Mouse (Mus musculus): ENCODE measurements around the gene Ccl9. TPM values are rescaled to one million over a fixed set of nuclear protein-coding genes. Genes with fewer than 3 reads are reported as not detected.

Gene Ccl9
- polyA plus RNA-seq, 1 experiment from 2014 or later = 2.1 TPM

DNA sequence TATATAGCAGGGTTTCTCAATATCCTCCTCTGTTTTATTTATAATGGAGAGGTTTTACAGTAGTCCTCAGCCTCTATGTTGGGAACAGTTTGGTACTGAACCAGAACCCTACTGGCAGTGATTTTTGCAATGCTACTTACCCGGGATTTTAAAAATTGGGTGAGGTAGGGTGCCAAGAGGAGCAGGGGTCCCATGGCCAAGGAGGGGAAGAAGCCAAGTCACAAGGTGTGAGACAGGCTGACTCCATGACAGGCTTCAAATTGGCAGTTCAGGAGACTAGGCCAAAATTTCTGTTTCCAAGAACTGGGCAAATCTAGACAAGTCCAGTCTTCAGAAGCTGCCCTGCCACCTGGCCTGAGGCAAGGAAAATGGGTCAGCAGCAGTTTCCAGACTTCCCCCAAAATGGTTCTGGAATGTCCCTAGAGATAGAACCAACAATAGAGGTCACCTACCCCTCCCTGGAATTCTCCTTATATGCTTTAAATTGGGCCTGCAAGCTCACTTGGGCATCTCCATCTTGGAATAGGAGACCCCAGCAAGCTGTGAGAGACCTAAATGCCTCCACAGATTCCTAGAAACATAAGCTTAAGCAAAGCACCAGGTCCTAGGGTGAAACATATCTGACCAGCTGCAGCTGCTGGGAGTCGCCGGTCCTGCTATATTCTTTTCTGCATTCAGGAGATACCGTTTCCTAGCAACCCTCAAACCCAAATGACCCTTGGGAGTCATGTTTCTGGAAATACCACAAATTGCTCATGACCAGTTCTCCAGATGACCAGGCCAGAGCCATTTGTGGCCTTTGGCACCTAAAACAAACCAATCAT, 4.4 kb upstream of the Ccl9 start:
- no peaks in the 10 kb centered on the region for H3K36me3 ChIP-seq (replicated peaks; ENCODE audit: control insufficient read depth, insufficient read depth)
- H3K4me2 ChIP-seq (replicated peaks) = no peak overlapping the region
- no peak overlapping the region for H3K4me3 ChIP-seq (replicated peaks; ENCODE audit: low read length)
- no peaks in the 10 kb centered on the region for H3K4me1 ChIP-seq (replicated peaks; ENCODE audit: control insufficient read depth, insufficient read depth, low read length)
- H3K9me3 ChIP-seq (ENCODE audit: control insufficient read depth, low read length) = no peaks in the 10 kb centered on the region
- no peaks in the 10 kb centered on the region for H3K27me3 ChIP-seq (ENCODE audit: control insufficient read depth, insufficient read depth, low read length)
- H3K9ac ChIP-seq = no peak overlapping the region
- DNase-seq (ENCODE audit: low spot score) (no peak), ATAC-seq (ENCODE audit: low FRiP score) (no peak)
- no peak overlapping the region for H3K27ac ChIP-seq
- 69% methylated on average over 4 of the region's 4 CpGs for WGBS

DNA sequence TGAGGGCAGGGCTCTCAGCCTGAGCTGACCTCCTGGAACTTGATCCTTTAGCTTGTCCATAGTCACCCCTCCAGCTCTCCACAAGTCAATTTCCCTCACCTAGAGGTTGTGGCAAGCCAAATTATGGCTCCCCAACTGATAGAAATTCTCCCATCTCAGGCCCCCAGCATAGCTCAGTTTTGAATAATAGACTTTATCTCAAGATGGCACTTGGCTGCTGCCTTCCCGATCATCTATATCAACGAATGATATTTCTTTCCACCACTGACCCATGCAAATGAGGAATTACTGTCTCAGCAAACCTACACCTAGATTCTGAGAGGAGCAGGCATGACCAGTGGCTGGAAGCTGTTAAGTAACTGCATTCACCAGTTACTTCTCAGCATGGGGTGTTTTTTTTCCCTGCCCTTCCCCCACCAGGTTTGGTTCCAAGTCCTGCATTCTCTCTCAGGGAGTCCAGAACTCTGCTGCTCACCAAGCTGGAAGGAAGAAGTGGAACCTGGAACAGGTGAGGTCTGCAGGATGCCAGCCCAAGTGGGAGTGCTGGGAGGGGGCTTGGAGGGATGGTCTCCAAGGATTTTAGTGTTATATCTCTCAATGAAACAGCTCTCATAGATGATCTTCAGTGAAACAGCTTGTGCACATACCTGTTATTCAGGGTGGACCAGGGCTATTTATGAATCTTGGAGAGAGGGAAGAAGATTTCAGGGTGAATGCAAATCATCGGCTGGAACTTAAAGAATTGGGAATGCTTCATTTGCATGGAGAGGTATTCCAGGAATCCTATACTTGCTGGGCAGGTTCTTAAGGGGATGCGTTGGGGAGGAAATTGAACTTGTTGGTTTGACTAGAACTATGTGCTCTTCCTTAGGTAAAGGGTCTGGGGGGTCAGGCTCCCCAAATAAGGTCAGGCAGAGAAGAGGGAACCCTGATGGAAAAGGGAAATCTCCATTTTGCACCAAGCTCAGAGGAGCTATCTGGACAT, 3.5 kb upstream of the Ccl9 start:
- H3K9ac ChIP-seq = no peak overlapping the region
- no peak overlapping the region for H3K4me2 ChIP-seq (replicated peaks)
- no peaks in the 10 kb centered on the region for H3K36me3 ChIP-seq (replicated peaks; ENCODE audit: control insufficient read depth, insufficient read depth)
- DNase-seq (ENCODE audit: low spot score) (no peak), ATAC-seq (ENCODE audit: low FRiP score) (no peak)
- no peaks in the 10 kb centered on the region for H3K4me1 ChIP-seq (replicated peaks; ENCODE audit: control insufficient read depth, insufficient read depth, low read length)
- no peak overlapping the region for H3K4me3 ChIP-seq (replicated peaks; ENCODE audit: low read length)
- H3K27me3 ChIP-seq (ENCODE audit: control insufficient read depth, insufficient read depth, low read length) = no peaks in the 10 kb centered on the region
- no peaks in the 10 kb centered on the region for H3K9me3 ChIP-seq (ENCODE audit: control insufficient read depth, low read length)
- H3K27ac ChIP-seq = no peak overlapping the region
- WGBS = 82% methylated on average over 4 of the region's 4 CpGs

DNA sequence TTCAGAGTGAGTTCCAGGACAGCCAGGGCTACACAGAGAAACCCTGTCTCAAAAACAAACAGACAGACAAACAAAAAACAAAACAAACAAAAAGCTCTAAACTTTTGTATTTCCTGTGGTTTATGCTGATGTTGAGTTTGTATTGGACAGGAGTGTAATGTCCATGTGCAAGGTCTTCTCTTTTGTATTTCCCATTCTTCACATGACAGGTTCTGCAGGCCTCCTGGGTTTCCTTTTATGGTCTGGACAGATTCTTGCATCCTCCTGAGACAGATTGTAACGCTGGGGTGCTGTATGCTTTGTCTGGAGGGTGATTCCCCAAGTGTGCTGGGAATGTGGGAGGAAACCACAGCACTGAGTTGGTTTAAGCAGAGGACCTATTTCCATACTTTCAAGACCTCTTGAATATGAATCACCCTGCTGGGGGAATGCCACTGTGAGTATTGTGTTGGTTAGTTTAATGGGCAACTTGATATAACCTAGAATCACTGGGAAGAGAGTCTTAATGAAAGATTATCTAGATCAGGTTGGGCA, 2.3 kb upstream of the Ccl9 start:
- WGBS = 64% methylated on average over 1 of the region's 1 CpGs
- Histone ChIP-seq H3K9me3 (ENCODE audit: control insufficient read depth, low read length) (no peaks in the 10 kb centered on the region), H3K27ac (no peak overlapping the region), H3K4me1 (replicated peaks; ENCODE audit: control insufficient read depth, insufficient read depth, low read length) (no peaks in the 10 kb centered on the region), H3K4me3 (replicated peaks; ENCODE audit: low read length) (no peak overlapping the region), H3K4me2 (replicated peaks) (no peak overlapping the region), H3K27me3 (ENCODE audit: control insufficient read depth, insufficient read depth, low read length) (no peaks in the 10 kb centered on the region), H3K9ac (no peak overlapping the region), H3K36me3 (replicated peaks; ENCODE audit: control insufficient read depth, insufficient read depth) (no peaks in the 10 kb centered on the region)
- no peak for ATAC-seq (ENCODE audit: low FRiP score)
- no peak for DNase-seq (ENCODE audit: low spot score)

DNA sequence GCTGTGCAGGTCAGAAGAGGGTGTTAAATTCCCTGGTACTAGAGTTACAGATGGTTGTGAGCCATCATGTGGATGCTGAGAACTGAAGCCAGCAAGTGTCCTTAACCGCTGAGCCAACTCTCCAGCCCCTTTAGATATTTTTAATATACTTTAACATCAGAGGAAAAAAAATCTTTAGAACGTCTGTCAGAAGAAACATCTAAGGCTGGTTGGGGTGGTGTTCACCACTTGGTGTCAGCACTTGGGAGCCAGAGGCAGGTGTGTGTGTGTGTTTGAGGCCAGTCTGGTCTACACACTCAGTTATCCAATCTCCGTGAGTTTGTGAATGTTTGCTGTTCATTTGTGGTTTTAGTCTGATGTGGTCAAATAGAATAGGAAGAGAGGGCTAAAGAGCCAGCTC, 563 bp upstream of the Ccl9 start:
- no peak overlapping the region for H3K4me3 ChIP-seq (replicated peaks; ENCODE audit: low read length)
- no peak overlapping the region for H3K27ac ChIP-seq
- no peaks in the 10 kb centered on the region for H3K27me3 ChIP-seq (ENCODE audit: control insufficient read depth, insufficient read depth, low read length)
- H3K4me1 ChIP-seq (replicated peaks; ENCODE audit: control insufficient read depth, insufficient read depth, low read length) = no peaks in the 10 kb centered on the region
- no peak overlapping the region for H3K4me2 ChIP-seq (replicated peaks)
- DNase-seq (ENCODE audit: low spot score) = no peak
- ATAC-seq (ENCODE audit: low FRiP score) = no peak
- WGBS = 82% methylated on average over 3 of the region's 3 CpGs
- no peaks in the 10 kb centered on the region for H3K36me3 ChIP-seq (replicated peaks; ENCODE audit: control insufficient read depth, insufficient read depth)
- H3K9me3 ChIP-seq (ENCODE audit: control insufficient read depth, low read length) = no peaks in the 10 kb centered on the region
- H3K9ac ChIP-seq = no peak overlapping the region

DNA sequence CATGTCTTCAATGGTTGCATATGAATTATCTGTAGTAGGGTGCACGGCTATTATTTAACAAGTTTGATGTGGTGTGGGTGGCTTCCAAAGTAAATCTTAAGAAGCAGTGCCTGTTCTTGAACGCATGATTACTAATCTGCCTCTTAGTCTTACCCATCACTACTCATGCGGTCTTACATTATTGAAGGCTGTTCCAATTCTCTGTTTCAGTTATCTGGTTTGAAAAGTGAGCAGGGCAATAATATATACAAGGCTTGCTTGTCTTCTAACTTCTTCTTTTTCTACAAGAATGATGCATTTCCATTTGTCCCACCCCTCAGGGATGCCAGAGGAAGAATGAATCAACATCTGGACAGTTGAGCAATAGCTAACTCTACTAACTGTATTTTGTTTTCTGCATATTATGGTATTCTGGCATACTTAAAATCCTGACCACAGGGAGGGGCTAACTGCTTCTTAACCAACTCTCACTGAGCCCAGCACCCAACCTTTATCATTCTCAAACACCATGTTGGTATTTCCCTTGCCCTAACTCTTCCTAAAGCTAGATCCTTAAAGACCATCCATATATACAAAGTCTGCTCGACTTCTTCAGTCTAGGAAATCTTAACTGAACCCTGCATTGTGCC, 1.4 kb downstream of the Ccl9 start:
- no peaks in the 10 kb centered on the region for H3K4me1 ChIP-seq (replicated peaks; ENCODE audit: control insufficient read depth, insufficient read depth, low read length)
- H3K9me3 ChIP-seq (ENCODE audit: control insufficient read depth, low read length) = no peaks in the 10 kb centered on the region
- 88% methylated on average over 4 of the region's 4 CpGs for WGBS
- ATAC-seq (ENCODE audit: low FRiP score) (no peak), DNase-seq (ENCODE audit: low spot score) (no peak)
- H3K9ac ChIP-seq = no peak overlapping the region
- no peaks in the 10 kb centered on the region for H3K36me3 ChIP-seq (replicated peaks; ENCODE audit: control insufficient read depth, insufficient read depth)
- H3K4me3 ChIP-seq (replicated peaks; ENCODE audit: low read length) = no peak overlapping the region
- no peaks in the 10 kb centered on the region for H3K27me3 ChIP-seq (ENCODE audit: control insufficient read depth, insufficient read depth, low read length)
- no peak overlapping the region for H3K27ac ChIP-seq
- H3K4me2 ChIP-seq (replicated peaks) = no peak overlapping the region

DNA sequence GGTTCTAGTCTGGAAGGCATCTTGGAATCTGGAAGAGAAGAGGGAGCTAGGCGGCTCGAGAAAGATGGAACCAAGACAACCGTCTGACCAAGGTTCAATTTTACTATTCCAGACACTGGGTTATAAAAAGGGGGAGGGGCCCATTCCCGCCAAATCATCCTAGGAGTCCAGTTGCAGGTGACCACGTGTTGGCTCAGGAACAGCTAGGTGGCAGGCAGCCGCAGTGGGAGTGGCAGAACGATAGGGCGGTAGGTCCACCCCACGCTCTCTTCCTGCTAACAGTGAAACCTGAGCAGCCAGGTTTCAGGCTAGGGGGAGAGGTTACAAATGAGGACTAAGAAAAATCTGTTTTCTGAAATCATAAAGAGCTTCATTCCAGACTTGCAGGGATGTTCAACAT, 5.6 kb downstream of the Ccl9 start:
- Histone ChIP-seq H3K27me3 (ENCODE audit: control insufficient read depth, insufficient read depth, low read length) (no peaks in the 10 kb centered on the region), H3K4me2 (replicated peaks) (no peak overlapping the region), H3K9me3 (ENCODE audit: control insufficient read depth, low read length) (no peaks in the 10 kb centered on the region), H3K4me1 (replicated peaks; ENCODE audit: control insufficient read depth, insufficient read depth, low read length) (no peaks in the 10 kb centered on the region), H3K4me3 (replicated peaks; ENCODE audit: low read length) (no peak overlapping the region), H3K36me3 (replicated peaks; ENCODE audit: control insufficient read depth, insufficient read depth) (no peaks in the 10 kb centered on the region), H3K27ac (no peak overlapping the region), H3K9ac (no peak overlapping the region)
- WGBS = 75% methylated on average over 9 of the region's 9 CpGs
- DNase-seq (ENCODE audit: low spot score) (no peak), ATAC-seq (ENCODE audit: low FRiP score) (no peak)

DNA sequence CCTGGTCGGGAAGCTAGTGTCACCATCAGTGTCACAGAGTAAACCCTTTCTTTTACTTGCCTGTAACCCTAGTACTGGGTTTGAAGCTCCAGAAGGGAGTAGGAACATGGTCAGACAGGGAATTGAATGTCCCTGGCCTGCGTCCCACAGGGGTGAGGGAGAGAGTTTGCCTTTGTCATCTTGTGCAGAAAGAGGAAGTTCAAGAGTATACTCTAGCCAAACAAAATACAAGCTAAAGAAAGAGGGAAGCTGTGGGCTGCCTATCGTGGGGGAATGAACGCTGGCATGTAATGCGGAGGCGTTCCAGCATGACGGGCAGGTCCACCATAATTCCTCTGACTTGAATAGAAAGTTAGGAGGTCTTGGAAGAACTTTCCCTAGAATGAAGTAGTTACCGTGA, 6.2 kb downstream of the Ccl9 start:
- Histone ChIP-seq H3K4me3 (replicated peaks; ENCODE audit: low read length) (no peak overlapping the region), H3K9me3 (ENCODE audit: control insufficient read depth, low read length) (no peaks in the 10 kb centered on the region), H3K36me3 (replicated peaks; ENCODE audit: control insufficient read depth, insufficient read depth) (no peaks in the 10 kb centered on the region), H3K9ac (no peak overlapping the region), H3K4me2 (replicated peaks) (no peak overlapping the region), H3K4me1 (replicated peaks; ENCODE audit: control insufficient read depth, insufficient read depth, low read length) (no peaks in the 10 kb centered on the region), H3K27me3 (ENCODE audit: control insufficient read depth, insufficient read depth, low read length) (no peaks in the 10 kb centered on the region), H3K27ac (no peak overlapping the region)
- 93% methylated on average over 8 of the region's 8 CpGs for WGBS
- ATAC-seq (ENCODE audit: low FRiP score) (no peak), DNase-seq (ENCODE audit: low spot score) (no peak)

DNA sequence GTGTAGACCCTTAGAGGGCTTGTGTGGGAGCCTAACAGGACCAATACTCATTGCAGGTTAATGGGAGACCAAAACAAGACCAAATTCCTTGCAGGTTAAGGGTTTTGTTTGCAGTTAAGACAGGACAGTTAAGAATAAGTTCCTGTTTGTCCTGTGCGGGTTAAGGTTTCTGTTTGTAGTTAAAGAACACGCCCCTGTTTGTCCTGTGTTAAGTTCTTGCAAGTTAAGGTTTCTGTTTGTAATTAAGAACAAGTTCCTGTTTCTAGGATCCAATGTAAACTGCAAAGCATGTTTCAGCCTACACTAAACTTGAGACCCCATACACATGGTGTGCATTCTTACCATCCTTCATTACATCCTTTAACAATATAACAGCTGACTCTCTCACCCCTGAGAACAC, 8.2 kb downstream of the Ccl9 start:
- H3K9ac ChIP-seq = no peak overlapping the region
- ATAC-seq (ENCODE audit: low FRiP score) = no peak
- H3K4me1 ChIP-seq (replicated peaks; ENCODE audit: control insufficient read depth, insufficient read depth, low read length) = no peaks in the 10 kb centered on the region
- no peak for DNase-seq (ENCODE audit: low spot score)
- no peaks in the 10 kb centered on the region for H3K9me3 ChIP-seq (ENCODE audit: control insufficient read depth, low read length)
- no peak overlapping the region for H3K27ac ChIP-seq
- WGBS = 92% methylated on average over 2 of the region's 2 CpGs
- no peaks in the 10 kb centered on the region for H3K36me3 ChIP-seq (replicated peaks; ENCODE audit: control insufficient read depth, insufficient read depth)
- no peak overlapping the region for H3K4me2 ChIP-seq (replicated peaks)
- no peak overlapping the region for H3K4me3 ChIP-seq (replicated peaks; ENCODE audit: low read length)
- H3K27me3 ChIP-seq (ENCODE audit: control insufficient read depth, insufficient read depth, low read length) = no peaks in the 10 kb centered on the region

DNA sequence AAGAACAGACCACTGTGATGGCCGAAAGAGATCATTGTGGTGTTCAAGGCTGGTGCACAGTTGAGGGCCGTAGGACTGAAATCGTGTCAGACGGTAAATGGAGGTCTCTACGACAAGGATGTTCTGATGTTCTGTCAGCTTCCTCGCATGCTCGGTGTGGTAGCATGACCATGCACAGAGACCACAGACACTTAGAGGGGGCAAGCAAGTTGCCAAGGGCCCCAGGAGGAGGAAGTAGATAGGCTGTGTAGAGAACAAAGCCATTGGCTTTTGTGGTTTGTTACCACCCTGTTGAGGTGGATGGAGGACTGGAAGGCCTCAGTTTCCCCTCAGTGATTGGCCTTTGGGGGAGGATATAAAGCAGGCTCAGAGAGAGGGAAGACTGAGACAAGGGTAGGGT, 9.2 kb downstream of the Ccl9 start:
- H3K4me3 ChIP-seq (replicated peaks; ENCODE audit: low read length) = no peak overlapping the region
- no peak for DNase-seq (ENCODE audit: low spot score)
- ATAC-seq (ENCODE audit: low FRiP score) = no peak
- no peaks in the 10 kb centered on the region for H3K4me1 ChIP-seq (replicated peaks; ENCODE audit: control insufficient read depth, insufficient read depth, low read length)
- no peak overlapping the region for H3K4me2 ChIP-seq (replicated peaks)
- no peaks in the 10 kb centered on the region for H3K27me3 ChIP-seq (ENCODE audit: control insufficient read depth, insufficient read depth, low read length)
- H3K27ac ChIP-seq = no peak overlapping the region
- H3K9ac ChIP-seq = no peak overlapping the region
- H3K36me3 ChIP-seq (replicated peaks; ENCODE audit: control insufficient read depth, insufficient read depth) = no peaks in the 10 kb centered on the region
- H3K9me3 ChIP-seq (ENCODE audit: control insufficient read depth, low read length) = no peaks in the 10 kb centered on the region
- WGBS = 96% methylated on average over 7 of the region's 7 CpGs
